Mouse (Mus musculus): ENCODE data around the gene Rexo1.

- no peak for TF ChIP-seq ZNF384 (IDR thresholded peaks at IDR 0.05; ENCODE audit: low read depth, low read length)
- TF ChIP-seq CHD2 (IDR thresholded peaks at IDR 0.05; ENCODE audit: low read depth, low read length), result no peak
Observed at GRCm38 (mm10) chr10:80578911-80579310, 17.6 kb upstream of the Rexo1 start.
